Mouse (Mus musculus) thymus, adult 2 months (tissue): ENCODE results near the gene Prlh.

Experiments
- CTCF ChIP-seq: fragments of 200-500 bp; IDR thresholded peaks from 2 replicates; pipeline ENCODE4 v1.5.1; 2012; ENCODE audit warnings: mild to moderate bottlenecking, control low read depth, low read length, moderate library complexity, borderline replicate concordance; ENCODE audit not compliant: control insufficient read depth, poor library complexity, insufficient read depth; ENCODE audit errors: extremely low read depth
- POLR2A ChIP-seq: fragments of 200-500 bp; IDR thresholded peaks from 2 replicates; pipeline ENCODE4 v1.6.1; 2012; ENCODE audit warnings: mild to moderate bottlenecking, low read length, control low read depth, moderate library complexity; ENCODE audit not compliant: control insufficient read depth, poor library complexity, insufficient read depth; ENCODE audit errors: extremely low read depth

DNA sequence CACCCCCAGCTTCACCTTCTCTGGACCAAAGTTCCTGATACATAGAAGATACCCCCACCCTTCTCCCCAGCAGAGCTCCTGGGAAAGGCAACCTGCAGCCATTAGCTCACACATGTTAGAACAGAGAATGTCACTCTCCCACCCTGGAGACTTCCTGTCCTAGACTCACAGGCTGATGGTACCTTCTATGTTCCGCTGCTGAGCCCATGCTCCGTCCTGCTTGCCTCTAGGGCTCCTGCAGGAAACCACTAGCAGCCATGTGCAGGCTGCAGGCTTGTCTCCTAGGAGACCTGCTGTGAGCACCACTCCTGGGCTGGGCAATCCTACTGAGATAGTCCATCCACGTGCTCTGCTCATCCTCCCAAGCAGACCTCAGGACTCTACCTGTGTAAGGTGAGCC is 49.7 kb downstream of the Prlh start:
- TF ChIP-seq POLR2A (no peak), CTCF (no peak)
